Mouse (Mus musculus): Measurements from ENCODE around the gene Gtsf2. TPM values are rescaled to one million over a fixed set of nuclear protein-coding genes. Genes with fewer than 3 reads are reported as not detected.

The Gtsf2 gene
- polyA plus RNA-seq (2015; fragmentation: Nextera tagmentation; extraction: Ambion mirVana), result not detected in 2 replicates

GRCm38 (mm10) chr15:103448369-103448768 is at the start of gene Gtsf2:
TSS of gene Gtsf2 (minus strand) at chr15:103448469.
- Histone ChIP-seq H3K36me3 (no peaks in the 10 kb centered on the region), H3K9me3 (no peaks in the 10 kb centered on the region), H3K4me2 (replicated peaks) (no peak within 1 kb of the TSS), H3K4me1 (replicated peaks) (no peaks in the 10 kb centered on the region), H3K4me3 (replicated peaks) (no peak within 1 kb of the TSS), H3K27ac (no peak within 1 kb of the TSS), H3K27me3 (no peaks in the 10 kb centered on the region), H3K9ac (replicated peaks) (no peak within 1 kb of the TSS)
- WGBS, result 13% methylated on average over 3 of the region's 3 CpGs
- ATAC-seq, result no peak

DNA sequence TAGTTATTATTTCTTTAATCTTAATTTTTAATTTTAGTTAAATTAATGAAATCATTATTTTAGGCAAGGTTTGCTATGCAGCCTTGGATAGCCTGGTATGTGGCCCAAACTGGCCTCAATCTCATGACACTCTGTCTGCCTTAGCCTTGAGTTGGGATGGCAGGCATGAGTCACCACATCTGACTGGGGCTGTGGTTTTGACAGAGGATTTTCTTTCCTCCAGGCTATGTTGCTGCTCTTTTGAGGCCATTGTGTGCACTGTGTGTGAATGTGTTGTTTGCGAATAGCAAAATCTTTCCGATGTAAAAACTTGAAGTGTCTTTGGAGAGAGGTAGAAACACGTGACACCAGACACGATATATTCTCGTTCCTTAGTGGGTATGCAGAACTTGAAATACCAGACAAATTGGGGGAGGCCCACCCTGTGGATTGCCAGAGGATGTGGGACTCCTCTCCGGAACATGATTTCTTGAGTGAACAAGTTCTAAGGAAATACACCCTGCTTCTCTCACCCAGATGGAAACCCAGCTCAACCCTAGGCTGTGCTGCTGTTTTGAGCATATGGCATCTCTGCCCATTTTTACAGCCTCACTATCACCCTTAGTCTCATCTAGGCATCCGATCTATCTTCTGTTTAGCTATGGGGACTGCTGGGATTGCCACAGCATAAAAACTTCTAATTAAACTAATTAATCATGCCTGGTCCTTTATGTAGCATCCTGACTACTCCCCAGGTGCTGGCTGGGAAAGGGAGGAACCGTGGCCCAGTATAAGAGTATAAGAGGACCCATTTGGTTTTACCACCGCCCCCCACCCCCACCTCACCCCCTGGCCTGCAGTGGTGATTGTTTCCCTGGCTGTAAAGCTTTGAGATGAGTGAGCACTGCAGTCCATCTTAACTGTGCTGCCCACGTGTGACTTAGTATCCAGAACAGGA is 48.2 kb upstream of the Gtsf2 start:
- 73% methylated on average over 10 of the region's 10 CpGs for WGBS
- no peak overlapping the region for H3K4me3 ChIP-seq (replicated peaks)
- peaks cover 8% of the 10 kb centered on the region; the same call in 1 of the 2 replicates for H3K27me3 ChIP-seq
- H3K9ac ChIP-seq (replicated peaks), result no peak overlapping the region
- no peak overlapping the region for H3K4me2 ChIP-seq (replicated peaks)
- no peaks in the 10 kb centered on the region for H3K9me3 ChIP-seq
- no peak overlapping the region for H3K27ac ChIP-seq
- H3K4me1 ChIP-seq (replicated peaks), result peaks cover 25% of the 10 kb centered on the region
- H3K36me3 ChIP-seq, result no peaks in the 10 kb centered on the region
- ATAC-seq, result peak; percentile 41; the same call in 1 of the 2 replicates

GRCm38 (mm10) chr15:103488336-103488735 is 40.1 kb upstream of the Gtsf2 start:
- WGBS, result 61% methylated on average over 4 of the region's 4 CpGs
- no peak overlapping the region for H3K27ac ChIP-seq
- no peaks in the 10 kb centered on the region for H3K36me3 ChIP-seq
- H3K4me3 ChIP-seq (replicated peaks), result no peak overlapping the region
- no peaks in the 10 kb centered on the region; the same call in 1 of the 2 replicates for H3K27me3 ChIP-seq
- H3K4me2 ChIP-seq (replicated peaks), result no peak overlapping the region
- H3K9ac ChIP-seq (replicated peaks), result no peak overlapping the region
- H3K4me1 ChIP-seq (replicated peaks), result peaks cover 29% of the 10 kb centered on the region
- no peaks in the 10 kb centered on the region for H3K9me3 ChIP-seq
- no peak for ATAC-seq

GRCm38 (mm10) chr15:103486658-103487057 is 38.4 kb upstream of the Gtsf2 start:
- WGBS, result 75% methylated on average over 1 of the region's 1 CpGs
- H3K27me3 ChIP-seq, result no peaks in the 10 kb centered on the region; the same call in 1 of the 2 replicates
- H3K27ac ChIP-seq, result no peak overlapping the region
- no peak overlapping the region for H3K4me3 ChIP-seq (replicated peaks)
- H3K36me3 ChIP-seq, result no peaks in the 10 kb centered on the region
- no peak overlapping the region for H3K9ac ChIP-seq (replicated peaks)
- H3K4me2 ChIP-seq (replicated peaks), result no peak overlapping the region
- ATAC-seq, result no peak
- no peaks in the 10 kb centered on the region for H3K9me3 ChIP-seq
- H3K4me1 ChIP-seq (replicated peaks), result peaks cover 28% of the 10 kb centered on the region

GRCm38 (mm10) chr15:103485106-103485505 is 36.8 kb upstream of the Gtsf2 start:
- H3K27ac ChIP-seq, result peak overlapping the region; percentile 73
- H3K9me3 ChIP-seq, result no peaks in the 10 kb centered on the region
- 55% methylated on average over 3 of the region's 3 CpGs for WGBS
- H3K4me1 ChIP-seq (replicated peaks), result peaks cover 28% of the 10 kb centered on the region
- no peak overlapping the region for H3K4me2 ChIP-seq (replicated peaks)
- no peak overlapping the region for H3K4me3 ChIP-seq (replicated peaks)
- no peak overlapping the region for H3K9ac ChIP-seq (replicated peaks)
- 0 out of 2 replicates have a peak, but pooled peaks have one; percentile 26 for ATAC-seq
- no peaks in the 10 kb centered on the region for H3K36me3 ChIP-seq
- no peaks in the 10 kb centered on the region; the same call in 1 of the 2 replicates for H3K27me3 ChIP-seq

GRCm38 (mm10) chr15:103484490-103484889 is 36.2 kb upstream of the Gtsf2 start:
- Histone ChIP-seq H3K4me1 (replicated peaks) (peaks cover 28% of the 10 kb centered on the region), H3K9ac (replicated peaks) (no peak overlapping the region), H3K4me2 (replicated peaks) (no peak overlapping the region), H3K4me3 (replicated peaks) (no peak overlapping the region), H3K27ac (peak overlapping the region; percentile 73), H3K9me3 (no peaks in the 10 kb centered on the region), H3K36me3 (no peaks in the 10 kb centered on the region), H3K27me3 (no peaks in the 10 kb centered on the region; the same call in 1 of the 2 replicates)
- WGBS, result 40% methylated on average over 2 of the region's 2 CpGs
- ATAC-seq, result peak; percentile 53; the same call in 1 of the 2 replicates

DNA sequence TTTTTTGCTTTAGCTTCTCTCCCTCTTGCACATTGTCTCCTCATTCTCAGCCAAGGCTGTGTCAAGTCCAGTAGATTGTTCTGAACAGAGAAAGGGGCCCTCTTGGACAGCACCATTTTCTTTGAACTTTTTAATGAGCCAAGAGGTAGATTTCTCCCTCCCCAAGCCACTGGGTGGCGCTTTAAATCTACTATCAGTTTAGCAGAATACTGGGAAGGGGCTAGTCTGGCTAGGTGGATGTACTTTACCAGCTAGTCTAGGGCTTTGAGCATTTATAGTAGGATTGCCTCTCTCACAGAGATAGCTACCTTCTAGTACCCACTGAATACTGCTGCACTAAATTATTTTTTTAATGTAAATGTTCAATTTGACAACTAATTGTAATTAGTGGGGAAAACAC is 34.2 kb upstream of the Gtsf2 start:
- H3K4me2 ChIP-seq (replicated peaks), result no peak overlapping the region
- no peaks in the 10 kb centered on the region; the same call in 1 of the 2 replicates for H3K27me3 ChIP-seq
- peak; percentile 67 for ATAC-seq
- H3K9me3 ChIP-seq, result no peaks in the 10 kb centered on the region
- H3K4me3 ChIP-seq (replicated peaks), result no peak overlapping the region
- H3K27ac ChIP-seq, result no peak overlapping the region
- H3K9ac ChIP-seq (replicated peaks), result 0 out of 2 replicates have a peak overlapping the region, but pooled peaks have one; percentile 19
- 0% methylated on average over 1 of the region's 1 CpGs for WGBS
- no peaks in the 10 kb centered on the region for H3K36me3 ChIP-seq
- H3K4me1 ChIP-seq (replicated peaks), result peaks cover 28% of the 10 kb centered on the region

GRCm38 (mm10) chr15:103480129-103480528 is 31.9 kb upstream of the Gtsf2 start:
- H3K27ac ChIP-seq, result no peak overlapping the region
- H3K4me2 ChIP-seq (replicated peaks), result no peak overlapping the region
- WGBS, result 86% methylated on average over 2 of the region's 2 CpGs
- H3K9ac ChIP-seq (replicated peaks), result no peak overlapping the region
- no peak for ATAC-seq
- no peaks in the 10 kb centered on the region for H3K36me3 ChIP-seq
- H3K4me3 ChIP-seq (replicated peaks), result no peak overlapping the region
- H3K9me3 ChIP-seq, result no peaks in the 10 kb centered on the region
- H3K4me1 ChIP-seq (replicated peaks), result peaks cover 23% of the 10 kb centered on the region
- no peaks in the 10 kb centered on the region; the same call in 1 of the 2 replicates for H3K27me3 ChIP-seq

DNA sequence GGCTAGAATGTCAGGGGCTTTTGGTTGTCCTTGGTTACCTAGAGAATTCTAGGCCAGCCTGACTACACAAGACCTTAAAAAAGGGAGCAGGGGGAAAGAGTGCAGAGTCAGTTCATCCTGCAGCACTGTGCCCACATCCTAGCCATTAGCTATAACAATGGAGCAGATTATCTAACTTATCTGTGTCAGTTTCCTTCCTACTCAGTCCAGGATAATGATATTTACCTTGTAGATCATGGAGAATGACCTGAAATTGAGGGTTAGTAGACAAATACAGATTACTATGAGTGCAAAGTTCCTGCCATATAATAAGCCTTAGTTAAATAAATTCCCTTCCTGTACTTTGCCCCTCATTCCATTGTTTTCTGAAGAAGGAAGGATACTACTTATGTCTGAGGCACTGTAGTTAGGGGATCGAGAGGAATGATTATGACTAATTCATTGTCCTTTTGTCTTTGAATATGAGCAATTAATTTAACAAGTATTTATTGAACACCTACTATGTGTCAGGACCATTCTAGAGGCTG is 30.9 kb upstream of the Gtsf2 start:
- 75% methylated on average over 1 of the region's 1 CpGs for WGBS

DNA sequence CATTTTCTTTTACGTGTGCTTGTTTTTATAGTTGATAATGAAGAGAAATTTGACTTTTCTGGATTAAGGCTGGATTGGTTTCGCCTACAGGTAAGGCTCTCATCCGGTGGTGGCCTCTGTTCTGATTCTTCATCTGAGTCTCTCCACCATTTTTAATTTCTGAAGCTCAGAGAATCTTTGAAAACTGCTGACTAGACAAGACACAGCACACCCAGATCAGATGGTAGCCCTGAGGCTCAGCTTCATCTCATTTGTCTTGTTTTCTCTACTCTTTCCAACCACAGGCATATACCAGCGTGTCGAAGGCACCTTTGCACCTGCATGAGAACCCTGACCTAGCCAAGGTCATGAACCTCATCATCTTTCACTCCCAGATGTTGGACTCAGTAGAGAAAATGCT is 25.5 kb upstream of the Gtsf2 start:
- Histone ChIP-seq H3K36me3 (no peaks in the 10 kb centered on the region), H3K4me3 (replicated peaks) (no peak overlapping the region), H3K9me3 (no peaks in the 10 kb centered on the region), H3K27me3 (no peaks in the 10 kb centered on the region), H3K4me2 (replicated peaks) (no peak overlapping the region), H3K9ac (replicated peaks) (no peak overlapping the region), H3K4me1 (replicated peaks) (no peaks in the 10 kb centered on the region), H3K27ac (no peak overlapping the region)
- 91% methylated on average over 5 of the region's 5 CpGs for WGBS
- ATAC-seq, result no peak

More for the DNA sequence above, 30.9 kb upstream of the Gtsf2 start:
- H3K36me3 ChIP-seq, result no peaks in the 10 kb centered on the region
- H3K27me3 ChIP-seq, result no peaks in the 10 kb centered on the region; the same call in 1 of the 2 replicates
- H3K9me3 ChIP-seq, result no peaks in the 10 kb centered on the region
- H3K9ac ChIP-seq (replicated peaks), result no peak overlapping the region
- H3K4me3 ChIP-seq (replicated peaks), result no peak overlapping the region
- H3K4me2 ChIP-seq (replicated peaks), result no peak overlapping the region
- peaks cover 14% of the 10 kb centered on the region for H3K4me1 ChIP-seq (replicated peaks)
- H3K27ac ChIP-seq, result no peak overlapping the region
- no peak for ATAC-seq

- H3K4me2 ChIP-seq (replicated peaks), result no peak overlapping the region
- H3K27me3 ChIP-seq, result no peaks in the 10 kb centered on the region
- no peak overlapping the region for H3K27ac ChIP-seq
- no peaks in the 10 kb centered on the region for H3K4me1 ChIP-seq (replicated peaks)
- no peak overlapping the region for H3K9ac ChIP-seq (replicated peaks)
- H3K9me3 ChIP-seq, result no peaks in the 10 kb centered on the region
- no peaks in the 10 kb centered on the region for H3K36me3 ChIP-seq
- no peak overlapping the region for H3K4me3 ChIP-seq (replicated peaks)
- ATAC-seq, result no peak
- 90% methylated on average over 7 of the region's 7 CpGs for WGBS
Measured at GRCm38 (mm10) chr15:103473182-103473581, 24.9 kb upstream of the Gtsf2 start.

DNA sequence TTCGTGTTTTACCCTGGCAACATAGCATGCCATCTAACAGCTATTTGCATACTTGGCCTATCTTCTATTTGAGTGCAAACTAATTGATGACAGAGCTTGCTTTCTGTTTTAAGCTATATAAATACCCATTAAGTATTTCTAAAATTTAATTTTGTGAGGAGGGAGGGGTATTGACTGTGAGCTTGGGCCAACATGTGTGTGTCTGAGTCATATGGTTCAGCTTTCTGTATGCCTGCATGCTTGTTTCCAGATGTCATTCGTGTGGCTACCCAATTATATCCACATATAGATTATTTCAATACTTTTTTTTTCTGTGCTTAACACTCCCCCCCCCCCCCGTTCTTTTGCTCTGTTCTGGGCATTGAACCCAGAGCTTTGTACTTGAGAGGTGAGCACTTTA is 24.0 kb upstream of the Gtsf2 start:
- ATAC-seq, result no peak
- no peak overlapping the region for H3K4me2 ChIP-seq (replicated peaks)
- no peaks in the 10 kb centered on the region for H3K27me3 ChIP-seq
- H3K36me3 ChIP-seq, result no peaks in the 10 kb centered on the region
- no peak overlapping the region for H3K9ac ChIP-seq (replicated peaks)
- H3K9me3 ChIP-seq, result no peaks in the 10 kb centered on the region
- no peak overlapping the region for H3K4me3 ChIP-seq (replicated peaks)
- no peak overlapping the region for H3K27ac ChIP-seq
- H3K4me1 ChIP-seq (replicated peaks), result no peaks in the 10 kb centered on the region
- WGBS, result 72% methylated on average over 3 of the region's 3 CpGs
